Mouse (Mus musculus) spleen, adult 2 months (tissue): Measurements from ENCODE around the gene Tmc4.

Source experiments
- CTCF ChIP-seq: fragments of 200-500 bp; IDR thresholded peaks from 2 replicates; pipeline ENCODE4 v1.5.1; 2011; ENCODE audit warnings: mild to moderate bottlenecking, inconsistent platforms; ENCODE audit not compliant: insufficient read depth, insufficient read length, insufficient replicate concordance; ENCODE audit errors: extremely low read depth
- POLR2A ChIP-seq: fragments of 200-500 bp; IDR thresholded peaks from 2 replicates; pipeline ENCODE4 v1.6.1; 2011; ENCODE audit warnings: low read depth, low read length, inconsistent platforms

- TF ChIP-seq CTCF, result no peak
- TF ChIP-seq POLR2A, result no peak
These were observed 27.1 kb upstream of the Tmc4 start for GRCm38 (mm10) chr7:3704475-3704874.
